15 mouse cellular contexts compared by ENCODE assay signal in genomic region chr1:183504103-183504841, GRCm38 (mm10).
DNase-seq lines count a peak whose midpoint lies in the region; ATAC-seq lines count a peak whose summit lies in the region.
"Had no signal": no experiment of that assay in that cellular context is flagged by ENCODE, and none has a peak within 500 bp of the region (broad histone marks: within the 10 kb centered on the region; RNA-seq: fewer than 3 reads in every experiment).

No protein-coding gene starts in this region.

- intact Hi-C loops in heart, postnatal 36 days (cut with DNase I): no loop called here

- no peaks in the 10 kb centered on the region for H3K9me3 ChIP-seq in midbrain, embryonic 13.5 days
- no peaks in the 10 kb centered on the region for H3K9me3 ChIP-seq in midbrain, embryonic 15.5 days
- H3K9me3 ChIP-seq in hindbrain, embryonic 10.5 days: no peaks in the 10 kb centered on the region
- no peaks in the 10 kb centered on the region for H3K9me3 ChIP-seq in neural tube, embryonic 13.5 days
- H3K9me3 ChIP-seq: heart, embryonic 15.5 days; kidney, embryonic 15.5 days had no signal

- H3K36me3 ChIP-seq in midbrain, embryonic 13.5 days: no peaks in the 10 kb centered on the region
- H3K36me3 ChIP-seq in midbrain, embryonic 15.5 days (replicated peaks): no peaks in the 10 kb centered on the region
- H3K36me3 ChIP-seq in hindbrain, embryonic 10.5 days: no peaks in the 10 kb centered on the region
- no peaks in the 10 kb centered on the region for H3K36me3 ChIP-seq in neural tube, embryonic 13.5 days
- H3K36me3 ChIP-seq: heart, embryonic 15.5 days; kidney, embryonic 15.5 days had no signal

- H3K4me1 ChIP-seq in midbrain, embryonic 13.5 days (replicated peaks): peaks cover 5% of the 10 kb centered on the region
- H3K4me1 ChIP-seq in midbrain, embryonic 15.5 days: no peaks in the 10 kb centered on the region
- 0 out of 2 replicates have a peak, but pooled peaks cover 3% of the 10 kb centered on the region for H3K4me1 ChIP-seq in hindbrain, embryonic 10.5 days (replicated peaks)
- H3K4me1 ChIP-seq in neural tube, embryonic 13.5 days (replicated peaks): peaks cover 9% of the 10 kb centered on the region
- H3K4me1 ChIP-seq: heart, embryonic 15.5 days; kidney, embryonic 15.5 days had no signal

- no peak overlapping the region for H3K4me2 ChIP-seq in midbrain, embryonic 13.5 days (replicated peaks)
- H3K4me2 ChIP-seq in midbrain, embryonic 15.5 days: no peak overlapping the region
- H3K4me2 ChIP-seq in neural tube, embryonic 13.5 days: no peak overlapping the region
- H3K4me2 ChIP-seq: heart, embryonic 15.5 days; kidney, embryonic 15.5 days had no signal

- H3K4me3 ChIP-seq in midbrain, embryonic 13.5 days (replicated peaks): no peak overlapping the region
- no peak overlapping the region for H3K4me3 ChIP-seq in midbrain, embryonic 15.5 days
- H3K4me3 ChIP-seq in hindbrain, embryonic 10.5 days: no peak overlapping the region
- no peak overlapping the region for H3K4me3 ChIP-seq in neural tube, embryonic 13.5 days
- H3K4me3 ChIP-seq: heart, embryonic 15.5 days; kidney, embryonic 15.5 days had no signal

- WGBS in midbrain, embryonic 13.5 days: 67% methylated on average over 14 of the region's 14 CpGs
- 59% methylated on average over 14 of the region's 14 CpGs for WGBS in midbrain, embryonic 15.5 days
- 81% methylated on average over 14 of the region's 14 CpGs for WGBS in hindbrain, embryonic 10.5 days
- 53% methylated on average over 14 of the region's 14 CpGs for WGBS in neural tube, embryonic 13.5 days

- no peak overlapping the region for H3K27ac ChIP-seq in midbrain, embryonic 13.5 days
- H3K27ac ChIP-seq in midbrain, embryonic 15.5 days: no peak overlapping the region
- peak overlapping the region; percentile 70 for H3K27ac ChIP-seq in hindbrain, embryonic 10.5 days
- H3K27ac ChIP-seq in neural tube, embryonic 13.5 days (replicated peaks): peak overlapping the region; percentile 42; the same call in 1 of the 2 replicates
- H3K27ac ChIP-seq: heart, embryonic 15.5 days; kidney, embryonic 15.5 days had no signal

- peak; percentile 55; the same call in 1 of the 2 replicates for ATAC-seq in midbrain, embryonic 13.5 days
- no peak for ATAC-seq in midbrain, embryonic 15.5 days (replicated peaks)
- peak; percentile 71 for ATAC-seq in neural tube, embryonic 13.5 days (ENCODE audit: low read depth)
- ATAC-seq: CD4-positive, CD25-positive, alpha-beta regulatory T cell, adult 4 months; lung, postnatal 0 days had no signal

- no peak overlapping the region for H3K9ac ChIP-seq in midbrain, embryonic 13.5 days (replicated peaks)
- H3K9ac ChIP-seq in midbrain, embryonic 15.5 days: no peak overlapping the region
- no peak overlapping the region for H3K9ac ChIP-seq in neural tube, embryonic 13.5 days
- H3K9ac ChIP-seq: heart, embryonic 15.5 days; kidney, embryonic 15.5 days had no signal

- no peaks in the 10 kb centered on the region for H3K27me3 ChIP-seq in midbrain, embryonic 13.5 days
- no peaks in the 10 kb centered on the region for H3K27me3 ChIP-seq in midbrain, embryonic 15.5 days (replicated peaks)
- H3K27me3 ChIP-seq in hindbrain, embryonic 10.5 days (ENCODE audit: insufficient read depth, poor library complexity, severe bottlenecking): no peaks in the 10 kb centered on the region
- no peaks in the 10 kb centered on the region for H3K27me3 ChIP-seq in neural tube, embryonic 13.5 days
- H3K27me3 ChIP-seq: heart, embryonic 15.5 days; kidney, embryonic 15.5 days had no signal

- DNase-seq in cerebellum, adult 8-10 months: peak; percentile 14
- DNase-seq in hindbrain, embryonic 10.5 days (ENCODE audit: low spot score): peak; percentile 14
- DNase-seq in thymus, postnatal 0 days (ENCODE audit: low spot score): no peak
- no peak for DNase-seq in Muller cell, postnatal 12 days (ENCODE audit: inconsistent ontology term)
- DNase-seq in heart, postnatal 36 days: no peak
- DNase-seq: liver; right cerebral cortex, postnatal 4 days; thymus, postnatal 14 days had no signal

Comparison
In these comparisons a context has a peak if more than half of its experiments do, and no peak if none do; other contexts are left out.
1. H3K27ac ChIP-seq: peak in hindbrain, embryonic 10.5 days (single experiment) and neural tube, embryonic 13.5 days (single experiment); none in midbrain, embryonic 13.5 days (single experiment) and midbrain, embryonic 15.5 days (single experiment).
2. DNase-seq: peak in cerebellum, adult 8-10 months (single experiment) and hindbrain, embryonic 10.5 days (single experiment); none in thymus, postnatal 0 days (single experiment), Muller cell, postnatal 12 days (single experiment) and heart, postnatal 36 days (0 of 2).